Mouse (Mus musculus): ENCODE data around the gene Vav2. TPM values are rescaled to one million over a fixed set of nuclear protein-coding genes. Genes with fewer than 3 reads are reported as not detected.

Vav2 gene
- total RNA-seq (2023) = 100 to 1,000 TPM; 160 to 170 TPM

GRCm38 (mm10) chr2:27426855-27427457, at the start of gene Vav2:
Gene Vav2, minus strand, starts transcription at chr2:27427033.

DNA sequence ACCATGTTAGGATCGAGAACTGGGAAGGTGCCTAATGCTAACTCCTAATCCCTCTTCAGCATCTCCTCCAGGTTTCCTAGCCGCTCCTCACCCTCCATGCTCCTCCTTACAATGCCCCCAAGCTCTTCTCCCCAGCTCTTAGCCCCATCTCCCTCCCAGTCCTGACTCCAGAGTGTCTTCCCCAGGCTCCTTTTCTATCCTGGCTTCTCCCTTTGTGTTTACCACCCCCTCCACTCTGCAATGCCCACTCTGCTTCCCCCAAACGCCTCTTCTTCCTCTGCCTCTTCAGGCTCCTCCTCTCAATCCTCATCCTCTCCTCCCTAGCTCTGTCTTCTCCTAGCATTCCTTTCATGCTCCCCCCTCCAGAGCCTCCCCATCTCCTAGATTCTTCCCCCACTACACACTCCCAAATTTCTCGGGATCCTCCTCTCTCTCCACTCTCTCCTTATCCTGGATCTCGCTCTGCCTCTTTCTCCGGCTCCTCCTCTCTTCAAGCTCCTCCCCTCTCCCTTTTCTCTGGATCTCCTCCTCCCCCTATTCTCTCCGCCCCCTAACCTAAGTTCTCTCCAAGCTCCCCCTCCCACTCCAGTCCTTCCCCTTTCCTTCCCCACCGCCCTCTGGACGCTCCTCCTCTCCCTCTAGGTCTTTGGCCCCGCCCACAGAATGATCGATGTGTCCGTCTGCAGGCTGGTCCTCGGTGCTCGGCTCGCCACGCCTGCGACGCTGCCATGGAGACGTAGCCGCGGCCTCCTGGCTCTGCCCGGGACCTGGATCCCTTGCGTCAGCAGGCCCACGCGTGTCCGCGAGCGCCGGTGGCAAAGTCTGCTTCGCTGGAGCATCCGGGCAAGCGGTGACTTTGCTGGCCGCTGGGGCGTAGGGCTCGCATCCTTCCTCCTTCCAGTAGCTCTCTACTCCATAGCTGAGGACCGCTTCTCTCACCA, 15.2 kb upstream of the Vav2 start, which contains the start of gene Brd3os:
Gene Brd3os, plus strand, starts transcription at position 558 of the 941 bp plus-strand sequence.

GRCm38 (mm10) chr2:27248211-27248610, 178.6 kb downstream of the Vav2 start, which contains the start of gene Sardh:
Gene Sardh, minus strand, starts transcription at chr2:27248337.

Other genes starting within 250 kb of the Vav2 start
- gene Sardh, start 178.7 kb downstream of the Vav2 start, total RNA-seq (2023) = under 1 TPM in 1 of 2 experiments, not detected in 1; 0.27 TPM
- under 1 TPM in 1 of 2 experiments, not detected in 1; 0.42 TPM for gene Brd3os, start 15.3 kb upstream of the Vav2 start, total RNA-seq (2023)
- 10 to 100 TPM; 46.8 to 47.1 TPM for gene Brd3, start 80.6 kb upstream of the Vav2 start, total RNA-seq (2023)
- gene Wdr5, start 88.1 kb upstream of the Vav2 start, total RNA-seq (2023) = 10 to 100 TPM; 44.7 to 47.0 TPM
- 1 to 10 TPM; 1.5 to 2.2 TPM for gene Rxra, start 249.4 kb upstream of the Vav2 start, total RNA-seq (2023)

All from B cell, adult 67 days (primary cell).